Mouse (Mus musculus) hindbrain, embryonic 15.5 days (tissue): ENCODE measurements around the gene Tm9sf1. TPM values are rescaled to one million over a fixed set of nuclear protein-coding genes. Genes with fewer than 3 reads are reported as not detected.

Source experiments
- polyA plus RNA-seq: library from polyadenylated mRNA; unstranded; fragments of >200 nt; fragmentation: Nextera tagmentation; extraction: Ambion mirVana; gene quantifications from 2 replicates; pipeline ENCODE4 v1.2.1, GENCODE M21; 2015

The Tm9sf1 gene
- polyA plus RNA-seq, 1 experiment from 2014 or later, result 64.6 TPM

Other genes with a start within 250 kb of the Tm9sf1 start
- 25.2 and 26.3 TPM in 2 replicates for gene Dhrs4, start 165.0 kb downstream of the Tm9sf1 start, polyA plus RNA-seq
- 26.3 and 30.5 TPM in 2 replicates for gene Carmil3, start 153.2 kb downstream of the Tm9sf1 start, polyA plus RNA-seq
- 6.4 and 9.9 TPM in 2 replicates for gene Cpne6, start 133.4 kb downstream of the Tm9sf1 start, polyA plus RNA-seq
- 0.10 and 0.22 TPM in 2 replicates for gene Nrl, start 118.8 kb downstream of the Tm9sf1 start, polyA plus RNA-seq
- gene Pck2, start 103.5 kb downstream of the Tm9sf1 start, polyA plus RNA-seq, result 28.6 and 29.4 TPM in 2 replicates
- gene Dcaf11, start 83.8 kb downstream of the Tm9sf1 start, polyA plus RNA-seq, result 111 and 114 TPM in 2 replicates
- 1.0 and 1.1 TPM in 2 replicates for gene A730061H03Rik, start 83.4 kb downstream of the Tm9sf1 start, polyA plus RNA-seq
- 0.17 and 0.41 TPM in 2 replicates for gene Fitm1, start 68.2 kb downstream of the Tm9sf1 start, polyA plus RNA-seq
- gene Psme1, start 65.7 kb downstream of the Tm9sf1 start, polyA plus RNA-seq, result 221 and 222 TPM in 2 replicates
- gene Emc9, start 58.5 kb downstream of the Tm9sf1 start, polyA plus RNA-seq, result 42.0 and 48.9 TPM in 2 replicates
- 178 and 204 TPM in 2 replicates for gene Psme2, start 52.7 kb downstream of the Tm9sf1 start, polyA plus RNA-seq
- 20.1 and 25.7 TPM in 2 replicates for gene Rnf31, start 52.1 kb downstream of the Tm9sf1 start, polyA plus RNA-seq
- 9.7 and 10.2 TPM in 2 replicates for gene Irf9, start 40.2 kb downstream of the Tm9sf1 start, polyA plus RNA-seq
- 14.6 and 17.8 TPM in 2 replicates for gene Rec8, start 25.8 kb downstream of the Tm9sf1 start, polyA plus RNA-seq
- 119 and 126 TPM in 2 replicates for gene Ipo4, start 7.8 kb downstream of the Tm9sf1 start, polyA plus RNA-seq
- 0.93 and 2.3 TPM in 2 replicates for gene Gm49378, start 5.9 kb downstream of the Tm9sf1 start, polyA plus RNA-seq
- 0.30 and 0.40 TPM in 2 replicates for gene Tssk4, start 6.4 kb upstream of the Tm9sf1 start, polyA plus RNA-seq
- 74.3 and 74.7 TPM in 2 replicates for gene Mdp1, start 16.7 kb upstream of the Tm9sf1 start, polyA plus RNA-seq
- gene Gmpr2, start 28.1 kb upstream of the Tm9sf1 start, polyA plus RNA-seq, result 45.7 TPM in 2 replicates
- gene Nedd8, start 28.3 kb upstream of the Tm9sf1 start, polyA plus RNA-seq, result 554 and 597 TPM in 2 replicates
- gene Tinf2, start 38.0 kb upstream of the Tm9sf1 start, polyA plus RNA-seq, result 24.9 and 27.0 TPM in 2 replicates
- 0.31 and 0.60 TPM in 2 replicates for gene Tgm1, start 70.1 kb upstream of the Tm9sf1 start, polyA plus RNA-seq
- gene Rabggta, start 78.5 kb upstream of the Tm9sf1 start, polyA plus RNA-seq, result 58.9 and 60.6 TPM in 2 replicates
- gene Dhrs1, start 101.9 kb upstream of the Tm9sf1 start, polyA plus RNA-seq, result 75.6 and 81.8 TPM in 2 replicates
- gene Nop9, start 101.9 kb upstream of the Tm9sf1 start, polyA plus RNA-seq, result 29.4 and 29.8 TPM in 2 replicates
- 0.26 and 0.39 TPM in 2 replicates for gene Cideb, start 114.7 kb upstream of the Tm9sf1 start, polyA plus RNA-seq
- gene Ltb4r2, start 117.6 kb upstream of the Tm9sf1 start, polyA plus RNA-seq, result 0.54 and 0.84 TPM in 2 replicates
- gene Ltb4r1, start 122.2 kb upstream of the Tm9sf1 start, polyA plus RNA-seq, result 0.91 and 0.93 TPM in 2 replicates
- gene Adcy4, start 140.3 kb upstream of the Tm9sf1 start, polyA plus RNA-seq, result 4.0 and 5.0 TPM in 2 replicates
- gene Ripk3, start 145.1 kb upstream of the Tm9sf1 start, polyA plus RNA-seq, result 1.6 and 2.0 TPM in 2 replicates
- 10.3 and 10.9 TPM in 2 replicates for gene Nfatc4, start 179.3 kb upstream of the Tm9sf1 start, polyA plus RNA-seq
- gene Nynrin, start 210.2 kb upstream of the Tm9sf1 start, polyA plus RNA-seq, result 11.2 and 11.8 TPM in 2 replicates
- 0.51 and 0.52 TPM in 2 replicates for gene Cbln3, start 240.6 kb upstream of the Tm9sf1 start, polyA plus RNA-seq
- 10.7 and 10.9 TPM in 2 replicates for gene Khnyn, start 241.1 kb upstream of the Tm9sf1 start, polyA plus RNA-seq